Mouse (Mus musculus): ENCODE data around the gene Zfp219. TPM values are rescaled to one million over a fixed set of nuclear protein-coding genes. Genes with fewer than 3 reads are reported as not detected.
A peak's percentile ranks its signal among the peaks of the same experiment; 100 is the strongest.

The Zfp219 gene
- polyA plus RNA-seq, 1 experiment from 2014 or later: 11.9 TPM

DNA sequence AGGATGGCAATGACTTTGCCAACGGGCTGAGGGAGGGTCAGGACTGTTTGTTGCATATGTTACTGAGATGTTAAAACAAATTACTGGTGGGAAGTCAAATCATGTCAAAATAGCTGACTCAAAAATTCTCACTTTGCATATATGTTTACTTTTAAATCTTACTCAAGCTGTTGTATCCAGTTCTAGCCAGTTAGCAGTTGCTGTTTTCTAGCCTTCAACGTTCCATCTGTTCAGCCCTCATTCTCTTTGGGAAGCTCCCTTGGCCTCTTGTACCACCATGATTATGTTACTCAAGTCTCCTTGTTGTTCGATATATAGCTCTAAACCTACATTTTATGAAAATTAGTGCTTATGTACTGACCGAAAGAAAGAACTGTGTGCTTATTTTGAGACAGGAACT, 5.8 kb upstream of the Zfp219 start:
- H3K9ac ChIP-seq (ENCODE audit: low read depth, low read length): no peak overlapping the region
- H3K4me2 ChIP-seq (replicated peaks; ENCODE audit: low read depth): no peak overlapping the region
- no peak overlapping the region for H3K4me3 ChIP-seq (ENCODE audit: low read depth, low read length)
- no peak for ATAC-seq
- H3K4me1 ChIP-seq (replicated peaks; ENCODE audit: control insufficient read depth, insufficient read depth, low read length): no peaks in the 10 kb centered on the region
- 82% methylated on average over 4 of the region's 4 CpGs for WGBS
- no peak for TF ChIP-seq CTCF (IDR thresholded peaks at IDR 0.05; ENCODE audit: low read depth)
- H3K27me3 ChIP-seq (replicated peaks; ENCODE audit: control insufficient read depth, insufficient read depth, low read length): no peaks in the 10 kb centered on the region
- no peaks in the 10 kb centered on the region for H3K9me3 ChIP-seq (ENCODE audit: control insufficient read depth)
- no peaks in the 10 kb centered on the region for H3K36me3 ChIP-seq (ENCODE audit: control insufficient read depth, insufficient read depth)
- no peak overlapping the region for H3K27ac ChIP-seq (ENCODE audit: low read depth, low read length)

DNA sequence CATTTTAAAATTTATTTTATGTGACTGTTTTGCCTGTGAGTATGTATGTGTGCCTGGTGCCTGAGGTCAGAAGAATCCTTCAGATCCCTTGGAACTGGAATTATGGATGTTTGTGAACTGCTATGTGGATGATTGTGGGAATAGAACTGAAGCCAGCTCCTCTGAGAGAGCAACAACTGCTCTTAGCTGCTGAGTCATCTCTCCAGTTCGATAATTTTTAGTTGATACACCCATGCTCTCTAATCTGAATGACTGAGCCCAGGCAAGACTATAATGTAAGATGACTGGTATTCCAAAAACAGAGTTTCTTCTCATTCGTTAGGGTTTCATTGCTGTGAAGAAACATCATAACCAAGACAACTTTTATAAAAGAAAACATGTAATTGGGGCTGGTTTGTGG, 3.6 kb upstream of the Zfp219 start:
- Histone ChIP-seq H3K4me1 (replicated peaks; ENCODE audit: control insufficient read depth, insufficient read depth, low read length) (no peaks in the 10 kb centered on the region), H3K27ac (ENCODE audit: low read depth, low read length) (no peak overlapping the region), H3K27me3 (replicated peaks; ENCODE audit: control insufficient read depth, insufficient read depth, low read length) (no peaks in the 10 kb centered on the region), H3K9ac (ENCODE audit: low read depth, low read length) (no peak overlapping the region), H3K4me2 (replicated peaks; ENCODE audit: low read depth) (no peak overlapping the region), H3K9me3 (ENCODE audit: control insufficient read depth) (no peaks in the 10 kb centered on the region), H3K4me3 (ENCODE audit: low read depth, low read length) (no peak overlapping the region), H3K36me3 (ENCODE audit: control insufficient read depth, insufficient read depth) (no peaks in the 10 kb centered on the region)
- 84% methylated on average over 2 of the region's 2 CpGs for WGBS
- ATAC-seq: no peak
- no peak for TF ChIP-seq CTCF (IDR thresholded peaks at IDR 0.05; ENCODE audit: low read depth)

DNA sequence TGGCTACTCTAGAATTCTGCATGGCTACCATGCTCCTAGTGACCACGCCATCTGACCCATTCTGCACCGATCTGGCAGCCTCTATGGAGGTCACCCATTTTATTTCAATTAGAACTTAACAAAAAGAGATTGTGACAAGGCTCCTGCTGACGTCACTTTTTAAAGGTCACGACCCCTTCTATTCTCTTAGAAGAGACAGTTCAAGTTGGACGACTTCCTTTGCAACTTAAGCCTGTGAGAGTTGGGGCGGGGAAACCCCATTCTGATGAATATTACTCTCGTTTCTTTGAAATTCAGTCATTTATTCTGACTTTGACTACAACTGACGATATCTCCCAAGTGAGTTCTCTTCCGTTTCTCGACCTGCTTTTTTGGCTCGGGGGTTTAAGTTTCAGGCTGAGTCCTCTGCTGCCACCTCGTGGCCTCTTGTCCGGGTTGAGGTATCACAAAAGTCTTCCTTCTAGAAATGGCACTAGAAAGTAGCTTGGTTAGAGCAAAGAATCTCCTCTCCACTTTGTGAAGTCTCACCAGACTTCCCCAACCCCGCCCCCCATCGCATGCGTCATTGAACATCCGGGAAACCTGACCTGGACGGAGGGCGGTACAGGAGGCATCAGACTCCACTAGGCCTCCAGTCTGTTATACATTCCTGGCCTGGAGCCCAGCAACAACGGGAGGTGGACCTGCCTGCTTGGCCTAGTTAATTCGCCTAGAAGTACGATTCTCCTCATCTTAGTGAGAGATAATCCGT, 2.4 kb upstream of the Zfp219 start:
- Histone ChIP-seq H3K36me3 (ENCODE audit: control insufficient read depth, insufficient read depth) (no peaks in the 10 kb centered on the region), H3K27ac (ENCODE audit: low read depth, low read length) (peak overlapping the region; percentile 75), H3K4me3 (ENCODE audit: low read depth, low read length) (peak overlapping the region; percentile 30), H3K4me2 (replicated peaks; ENCODE audit: low read depth) (peak overlapping the region; percentile 65), H3K9me3 (ENCODE audit: control insufficient read depth) (no peaks in the 10 kb centered on the region), H3K27me3 (replicated peaks; ENCODE audit: control insufficient read depth, insufficient read depth, low read length) (no peaks in the 10 kb centered on the region), H3K4me1 (replicated peaks; ENCODE audit: control insufficient read depth, insufficient read depth, low read length) (no peaks in the 10 kb centered on the region), H3K9ac (ENCODE audit: low read depth, low read length) (peak overlapping the region; percentile 31; the same call in 1 of the 2 replicates)
- peak; percentile 87 for TF ChIP-seq CTCF (IDR thresholded peaks at IDR 0.05; ENCODE audit: low read depth)
- 5% methylated on average over 23 of the region's 23 CpGs for WGBS
- ATAC-seq: peak; percentile 14

DNA sequence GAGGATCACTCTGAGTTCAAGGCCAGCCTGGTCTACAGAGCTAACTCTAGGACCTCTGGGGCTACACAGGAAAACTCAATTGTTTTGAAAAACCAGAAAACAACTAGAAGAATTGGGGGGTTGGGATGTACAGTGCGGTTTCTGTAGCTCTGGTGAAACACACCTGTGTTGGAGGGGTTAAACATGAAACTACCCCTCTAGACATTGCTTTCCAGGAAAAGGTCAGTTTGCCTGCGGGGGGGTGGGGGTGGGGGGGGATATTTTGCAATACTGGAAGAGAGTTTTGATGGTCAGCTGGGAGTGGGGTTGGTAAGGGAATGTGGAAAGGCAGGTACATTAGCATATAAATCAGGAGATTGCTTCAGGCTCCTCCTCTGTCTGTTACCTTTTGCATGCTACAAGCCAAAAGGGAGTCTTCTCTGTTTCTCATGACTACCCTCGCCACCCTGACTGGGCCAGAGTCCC, 1.7 kb upstream of the Zfp219 start:
- Histone ChIP-seq H3K9me3 (ENCODE audit: control insufficient read depth) (no peaks in the 10 kb centered on the region), H3K27me3 (replicated peaks; ENCODE audit: control insufficient read depth, insufficient read depth, low read length) (no peaks in the 10 kb centered on the region), H3K27ac (ENCODE audit: low read depth, low read length) (0 out of 2 replicates have a peak overlapping the region, but pooled peaks have one; percentile 75), H3K36me3 (ENCODE audit: control insufficient read depth, insufficient read depth) (no peaks in the 10 kb centered on the region), H3K4me1 (replicated peaks; ENCODE audit: control insufficient read depth, insufficient read depth, low read length) (no peaks in the 10 kb centered on the region), H3K4me3 (ENCODE audit: low read depth, low read length) (peak overlapping the region; percentile 30; the same call in 1 of the 2 replicates), H3K9ac (ENCODE audit: low read depth, low read length) (no peak overlapping the region), H3K4me2 (replicated peaks; ENCODE audit: low read depth) (peak overlapping the region; percentile 65; the same call in 1 of the 2 replicates)
- WGBS: 67% methylated on average over 3 of the region's 3 CpGs
- no peak for ATAC-seq
- no peak for TF ChIP-seq CTCF (IDR thresholded peaks at IDR 0.05; ENCODE audit: low read depth)

DNA sequence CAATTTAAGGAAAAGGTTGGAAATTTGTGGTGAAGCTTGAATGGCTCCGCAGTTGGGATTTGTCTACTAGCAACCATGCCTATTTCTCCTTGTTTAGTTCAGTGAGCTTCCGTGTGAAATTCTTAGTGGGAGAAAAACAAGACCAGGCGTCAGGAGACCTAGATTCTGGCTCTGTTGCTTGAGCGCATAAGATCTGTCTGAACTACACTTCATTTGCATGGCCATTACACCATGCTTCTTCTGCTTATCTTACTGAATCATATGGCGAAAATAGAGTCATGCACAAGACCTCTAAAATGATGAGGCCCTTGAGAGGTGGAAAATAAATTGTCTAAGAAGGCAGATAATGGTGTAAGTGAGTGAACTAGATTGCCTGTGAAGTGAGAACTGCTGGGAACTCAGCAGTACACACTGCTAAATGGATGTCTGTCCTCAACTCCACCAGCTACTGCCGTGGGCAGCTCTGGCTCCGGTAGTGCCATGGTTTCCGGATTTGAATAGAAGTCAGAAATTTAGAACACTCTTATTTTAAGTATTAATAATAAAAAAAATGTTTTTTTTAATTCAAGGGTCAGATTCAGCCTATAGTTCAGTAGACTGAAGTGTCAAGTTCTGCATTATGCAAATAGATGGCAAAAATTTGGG, 1.2 kb upstream of the Zfp219 start:
- no peaks in the 10 kb centered on the region for H3K9me3 ChIP-seq (ENCODE audit: control insufficient read depth)
- no peak for ATAC-seq
- no peaks in the 10 kb centered on the region for H3K27me3 ChIP-seq (replicated peaks; ENCODE audit: control insufficient read depth, insufficient read depth, low read length)
- H3K4me2 ChIP-seq (replicated peaks; ENCODE audit: low read depth): no peak overlapping the region
- no peaks in the 10 kb centered on the region for H3K36me3 ChIP-seq (ENCODE audit: control insufficient read depth, insufficient read depth)
- TF ChIP-seq CTCF (IDR thresholded peaks at IDR 0.05; ENCODE audit: low read depth): no peak
- 0 out of 2 replicates have a peak, but pooled peaks cover 4% of the 10 kb centered on the region for H3K4me1 ChIP-seq (replicated peaks; ENCODE audit: control insufficient read depth, insufficient read depth, low read length)
- H3K27ac ChIP-seq (ENCODE audit: low read depth, low read length): no peak overlapping the region
- no peak overlapping the region for H3K9ac ChIP-seq (ENCODE audit: low read depth, low read length)
- 87% methylated on average over 8 of the region's 8 CpGs for WGBS
- H3K4me3 ChIP-seq (ENCODE audit: low read depth, low read length): no peak overlapping the region

DNA sequence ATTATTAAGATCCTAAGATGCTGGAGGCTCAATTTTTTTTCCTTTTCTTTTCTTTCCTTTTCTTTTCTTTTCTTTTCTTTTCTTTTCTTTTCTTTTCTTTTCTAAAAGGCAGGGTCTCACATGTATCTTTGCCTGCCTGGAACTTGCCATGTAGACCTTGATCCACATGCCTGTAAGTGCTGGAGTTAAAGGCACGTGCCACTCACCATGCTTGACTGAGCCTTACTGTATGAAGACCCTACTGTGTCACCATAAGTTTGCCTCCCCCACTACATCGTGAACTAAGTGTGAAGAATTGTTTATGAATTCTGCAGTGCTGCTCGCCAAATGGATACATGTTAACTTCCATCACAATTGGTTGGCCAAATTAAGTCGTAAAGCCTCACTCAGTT, 601 bp upstream of the Zfp219 start:
- TF ChIP-seq CTCF (IDR thresholded peaks at IDR 0.05; ENCODE audit: low read depth): no peak
- H3K9ac ChIP-seq (ENCODE audit: low read depth, low read length): no peak overlapping the region
- peaks cover 9% of the 10 kb centered on the region; the same call in 1 of the 2 replicates for H3K4me1 ChIP-seq (replicated peaks; ENCODE audit: control insufficient read depth, insufficient read depth, low read length)
- H3K36me3 ChIP-seq (ENCODE audit: control insufficient read depth, insufficient read depth): no peaks in the 10 kb centered on the region
- H3K4me3 ChIP-seq (ENCODE audit: low read depth, low read length): peak overlapping the region; percentile 68; the same call in 1 of the 2 replicates
- H3K27ac ChIP-seq (ENCODE audit: low read depth, low read length): no peak overlapping the region
- no peaks in the 10 kb centered on the region for H3K27me3 ChIP-seq (replicated peaks; ENCODE audit: control insufficient read depth, insufficient read depth, low read length)
- 60% methylated on average over 4 of the region's 4 CpGs for WGBS
- peak overlapping the region; percentile 86; the same call in 1 of the 2 replicates for H3K4me2 ChIP-seq (replicated peaks; ENCODE audit: low read depth)
- no peaks in the 10 kb centered on the region for H3K9me3 ChIP-seq (ENCODE audit: control insufficient read depth)
- no peak for ATAC-seq

All from intestine, postnatal 0 days (tissue).